Mouse (Mus musculus) liver, postnatal 0 days (tissue): ENCODE measurements around the gene Stxbp5.

ENCODE experiments used
- CTCF ChIP-seq: sonication (generic); IDR thresholded peaks from 2 replicates; pipeline ENCODE4 v1.5.1; 2016; ENCODE audit warnings: antibody characterized with exemption, low read depth
- EP300 ChIP-seq: IDR thresholded peaks from 2 replicates; pipeline ENCODE4 v1.6.1; 2016; ENCODE audit warnings: antibody characterized with exemption, low read depth, mild to moderate bottlenecking

- TF ChIP-seq EP300 (no peak), CTCF (peak; percentile 38)
Measured at GRCm38 (mm10) chr10:9813926-9814325, 87.0 kb downstream of the Stxbp5 start.
